Mouse (Mus musculus): Measurements from ENCODE around the gene Slc25a27. TPM values are rescaled to one million over a fixed set of nuclear protein-coding genes. Genes with fewer than 3 reads are reported as not detected.
A peak's percentile ranks its signal among the peaks of the same experiment; 100 is the strongest.

The Slc25a27 gene
- polyA plus RNA-seq, 1 experiment from 2014 or later = 2.8 TPM

- Histone ChIP-seq H3K36me3 (no peaks in the 10 kb centered on the region), H3K4me3 (no peak overlapping the region), H3K9ac (no peak overlapping the region), H3K27ac (no peak overlapping the region), H3K4me2 (no peak overlapping the region), H3K27me3 (replicated peaks) (no peaks in the 10 kb centered on the region), H3K9me3 (replicated peaks) (no peaks in the 10 kb centered on the region), H3K4me1 (no peaks in the 10 kb centered on the region)
- 66% methylated on average over 6 of the region's 7 CpGs for WGBS (ENCODE audit: insufficient replicate concordance)
- no peak for ATAC-seq
Observed at GRCm38 (mm10) chr17:43684086-43684485, 17.1 kb upstream of the Slc25a27 start.

DNA sequence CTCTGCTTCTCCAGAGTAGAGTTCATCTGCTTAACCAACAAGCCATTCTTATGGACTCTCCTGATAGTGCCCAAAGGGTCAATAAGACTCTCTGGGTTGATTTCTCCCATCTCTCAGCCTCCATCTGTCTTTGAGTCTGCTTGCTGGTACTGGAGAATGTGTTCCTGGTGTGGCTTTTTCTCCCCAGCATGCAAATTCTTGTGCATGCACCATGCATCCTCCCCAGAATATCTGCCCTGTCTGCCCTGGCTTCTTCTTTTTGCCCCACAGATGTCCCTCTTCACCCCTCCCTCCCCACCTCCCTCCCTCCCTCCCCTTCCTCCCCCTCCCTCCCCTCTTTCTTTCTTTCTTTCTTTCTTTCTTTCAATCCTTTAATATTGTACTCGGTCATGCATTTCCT lies 10.3 kb upstream of the Slc25a27 start:
- Histone ChIP-seq H3K4me2 (no peak overlapping the region), H3K36me3 (no peaks in the 10 kb centered on the region), H3K27ac (no peak overlapping the region), H3K4me1 (peaks cover 3% of the 10 kb centered on the region; the same call in 1 of the 2 replicates), H3K27me3 (replicated peaks) (no peaks in the 10 kb centered on the region), H3K4me3 (no peak overlapping the region), H3K9me3 (replicated peaks) (no peaks in the 10 kb centered on the region), H3K9ac (no peak overlapping the region)
- 60% methylated on average over 1 of the region's 1 CpGs for WGBS (ENCODE audit: insufficient replicate concordance)
- ATAC-seq = no peak

GRCm38 (mm10) chr17:43676241-43676640 lies 9.2 kb upstream of the Slc25a27 start:
- Histone ChIP-seq H3K27me3 (replicated peaks) (no peaks in the 10 kb centered on the region), H3K4me3 (no peak overlapping the region), H3K36me3 (no peaks in the 10 kb centered on the region), H3K27ac (no peak overlapping the region), H3K9ac (no peak overlapping the region), H3K9me3 (replicated peaks) (no peaks in the 10 kb centered on the region), H3K4me2 (no peak overlapping the region), H3K4me1 (peaks cover 3% of the 10 kb centered on the region; the same call in 1 of the 2 replicates)
- 61% methylated on average over 1 of the region's 1 CpGs for WGBS (ENCODE audit: insufficient replicate concordance)
- ATAC-seq = no peak

DNA sequence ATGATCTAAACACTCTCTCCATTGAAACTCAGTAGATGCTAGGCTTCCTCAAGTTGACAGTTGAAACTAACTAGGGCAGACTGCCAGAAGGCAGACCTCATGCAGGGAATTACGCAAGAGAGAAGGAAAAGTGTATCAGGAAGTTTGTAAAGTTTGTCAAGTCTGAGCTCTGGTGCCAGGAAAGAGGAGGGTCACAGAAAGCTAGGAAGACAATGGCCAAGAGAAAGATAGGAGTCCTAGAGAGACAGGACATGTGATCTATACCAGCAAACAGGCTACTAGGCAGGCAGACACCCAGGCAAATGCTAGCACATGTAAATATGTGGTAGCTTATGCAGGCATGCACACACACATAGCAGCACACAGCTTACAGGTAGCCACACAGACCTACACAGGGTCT lies 8.2 kb upstream of the Slc25a27 start:
- H3K4me2 ChIP-seq = no peak overlapping the region

DNA sequence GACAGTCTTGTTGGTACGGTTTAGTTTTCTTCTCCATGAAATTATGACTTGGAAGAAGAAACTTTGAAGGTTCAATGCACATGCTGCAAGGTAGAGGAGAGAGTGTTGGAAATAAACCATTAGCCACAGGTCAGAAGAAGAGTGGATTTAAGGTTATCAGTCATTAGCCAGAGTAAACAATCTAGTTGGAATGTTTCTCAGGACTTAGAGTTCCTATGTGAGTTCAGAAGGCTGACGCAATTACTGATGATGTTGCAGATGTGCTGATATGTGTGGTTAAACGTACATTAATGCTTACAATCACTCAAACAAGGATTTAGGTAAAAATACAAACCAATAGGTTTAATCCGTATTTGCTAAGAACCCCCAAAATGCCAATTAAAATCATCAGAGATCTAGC lies 4.9 kb upstream of the Slc25a27 start:
- H3K4me1 ChIP-seq = peaks cover 8% of the 10 kb centered on the region
- H3K27ac ChIP-seq = no peak overlapping the region
- peaks cover 7% of the 10 kb centered on the region; the same call in 1 of the 2 replicates for H3K27me3 ChIP-seq (replicated peaks)
- H3K4me2 ChIP-seq = no peak overlapping the region
- no peaks in the 10 kb centered on the region for H3K36me3 ChIP-seq
- no peak overlapping the region for H3K4me3 ChIP-seq
- no peak for ATAC-seq
- H3K9ac ChIP-seq = no peak overlapping the region
- no peaks in the 10 kb centered on the region for H3K9me3 ChIP-seq (replicated peaks)
- WGBS (ENCODE audit: insufficient replicate concordance) = 45% methylated on average over 4 of the region's 4 CpGs

More for the DNA sequence above, 8.2 kb upstream of the Slc25a27 start:
- Histone ChIP-seq H3K27ac (no peak overlapping the region), H3K9ac (no peak overlapping the region), H3K36me3 (no peaks in the 10 kb centered on the region), H3K9me3 (replicated peaks) (no peaks in the 10 kb centered on the region), H3K4me3 (no peak overlapping the region), H3K4me1 (peaks cover 3% of the 10 kb centered on the region; the same call in 1 of the 2 replicates), H3K27me3 (replicated peaks) (no peaks in the 10 kb centered on the region)
- WGBS (ENCODE audit: insufficient replicate concordance) = 44% methylated on average over 1 of the region's 1 CpGs
- ATAC-seq = no peak

DNA sequence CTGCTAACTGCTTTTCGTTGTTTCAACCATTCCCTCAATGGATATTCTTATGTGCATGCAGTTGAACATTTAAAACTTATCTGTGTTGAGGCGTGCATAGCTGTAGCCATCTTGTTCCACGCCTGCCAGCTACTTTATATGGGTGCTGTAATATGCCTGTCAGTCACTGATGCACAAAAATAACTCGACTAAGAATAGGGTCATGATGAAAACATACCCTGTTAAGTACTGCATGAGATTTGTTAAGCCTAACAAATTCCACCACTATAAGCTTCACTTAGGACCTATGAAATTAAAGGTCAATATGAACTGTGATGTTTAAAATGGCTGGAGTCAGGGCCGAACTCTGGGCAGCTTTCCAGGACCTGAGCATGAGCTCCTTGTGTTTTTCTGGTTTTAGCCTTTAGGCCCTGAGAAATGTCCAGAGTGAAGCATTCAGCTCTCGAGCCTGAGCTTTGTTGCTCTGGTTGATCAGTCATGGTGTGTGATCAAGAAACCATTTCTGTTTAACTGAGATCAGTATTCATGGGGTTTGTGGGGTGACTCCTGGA lies 2.2 kb upstream of the Slc25a27 start:
- 61% methylated on average over 6 of the region's 6 CpGs for WGBS (ENCODE audit: insufficient replicate concordance)
- no peak overlapping the region for H3K4me2 ChIP-seq
- ATAC-seq = no peak

GRCm38 (mm10) chr17:43667290-43667843 lies 353 bp upstream of the Slc25a27 start, which contains the start of gene Cyp39a1:
Gene Cyp39a1 (plus strand): TSS chr17:43667425.
- H3K4me1 ChIP-seq = peaks cover 15% of the 10 kb centered on the region
- no peak for ATAC-seq
- no peak within 1 kb of the TSS for H3K27ac ChIP-seq
- peak within 1 kb of the TSS; percentile 90 for H3K4me2 ChIP-seq
- peaks cover 14% of the 10 kb centered on the region; the same call in 1 of the 2 replicates for H3K27me3 ChIP-seq (replicated peaks)
- WGBS (ENCODE audit: insufficient replicate concordance) = under 1% methylated on average over 17 of the region's 17 CpGs
- H3K36me3 ChIP-seq = no peaks in the 10 kb centered on the region
- peak within 1 kb of the TSS; percentile 69 for H3K4me3 ChIP-seq
- peak within 1 kb of the TSS; percentile 67 for H3K9ac ChIP-seq
- H3K9me3 ChIP-seq (replicated peaks) = no peaks in the 10 kb centered on the region

More for the DNA sequence above, 2.2 kb upstream of the Slc25a27 start:
- Histone ChIP-seq H3K27me3 (replicated peaks) (peaks cover 14% of the 10 kb centered on the region; the same call in 1 of the 2 replicates), H3K9me3 (replicated peaks) (no peaks in the 10 kb centered on the region), H3K9ac (no peak overlapping the region), H3K4me1 (peaks cover 15% of the 10 kb centered on the region), H3K4me3 (no peak overlapping the region), H3K27ac (no peak overlapping the region), H3K36me3 (no peaks in the 10 kb centered on the region)

DNA sequence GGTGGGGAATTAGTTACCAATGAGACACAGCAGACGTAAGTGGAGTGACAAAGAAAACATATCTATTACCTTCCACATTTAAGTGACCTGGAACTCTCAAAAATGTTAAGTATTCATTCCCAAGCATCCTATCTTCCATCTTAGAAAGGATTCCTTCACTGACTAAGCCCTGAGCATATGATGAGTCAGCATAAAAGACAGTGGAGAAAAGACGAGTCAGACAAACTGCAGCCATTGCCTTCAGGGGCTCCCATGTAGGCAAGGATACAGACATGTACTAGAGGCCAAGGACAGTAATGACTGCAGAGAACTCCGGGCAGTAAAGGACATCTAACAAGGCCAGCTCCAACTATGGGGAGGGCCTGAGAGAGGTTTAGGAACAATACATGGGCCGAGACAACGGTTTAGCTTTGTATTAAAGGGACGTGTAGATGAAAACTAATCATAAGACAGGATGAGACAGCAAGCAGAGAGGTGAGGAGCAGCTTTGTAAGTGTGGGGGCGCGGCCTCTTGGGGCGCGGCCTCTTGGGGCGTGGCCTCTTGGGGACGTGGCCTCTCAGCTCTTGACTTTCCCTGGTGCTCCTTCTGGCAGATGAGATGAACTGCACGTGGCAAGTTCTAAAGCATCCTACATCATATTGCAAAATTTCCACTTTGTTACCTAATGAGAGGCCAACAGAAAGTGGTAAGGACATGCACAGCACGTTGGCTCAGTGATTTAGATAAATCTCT lies 15.5 kb downstream of the Slc25a27 start:
- Histone ChIP-seq H3K4me2 (no peak overlapping the region), H3K9ac (no peak overlapping the region), H3K9me3 (replicated peaks) (no peaks in the 10 kb centered on the region), H3K27me3 (replicated peaks) (no peaks in the 10 kb centered on the region), H3K4me3 (no peak overlapping the region), H3K36me3 (no peaks in the 10 kb centered on the region), H3K27ac (no peak overlapping the region), H3K4me1 (no peaks in the 10 kb centered on the region)
- ATAC-seq = peak; percentile 49; the same call in 1 of the 2 replicates
- 59% methylated on average over 14 of the region's 14 CpGs for WGBS (ENCODE audit: insufficient replicate concordance)

DNA sequence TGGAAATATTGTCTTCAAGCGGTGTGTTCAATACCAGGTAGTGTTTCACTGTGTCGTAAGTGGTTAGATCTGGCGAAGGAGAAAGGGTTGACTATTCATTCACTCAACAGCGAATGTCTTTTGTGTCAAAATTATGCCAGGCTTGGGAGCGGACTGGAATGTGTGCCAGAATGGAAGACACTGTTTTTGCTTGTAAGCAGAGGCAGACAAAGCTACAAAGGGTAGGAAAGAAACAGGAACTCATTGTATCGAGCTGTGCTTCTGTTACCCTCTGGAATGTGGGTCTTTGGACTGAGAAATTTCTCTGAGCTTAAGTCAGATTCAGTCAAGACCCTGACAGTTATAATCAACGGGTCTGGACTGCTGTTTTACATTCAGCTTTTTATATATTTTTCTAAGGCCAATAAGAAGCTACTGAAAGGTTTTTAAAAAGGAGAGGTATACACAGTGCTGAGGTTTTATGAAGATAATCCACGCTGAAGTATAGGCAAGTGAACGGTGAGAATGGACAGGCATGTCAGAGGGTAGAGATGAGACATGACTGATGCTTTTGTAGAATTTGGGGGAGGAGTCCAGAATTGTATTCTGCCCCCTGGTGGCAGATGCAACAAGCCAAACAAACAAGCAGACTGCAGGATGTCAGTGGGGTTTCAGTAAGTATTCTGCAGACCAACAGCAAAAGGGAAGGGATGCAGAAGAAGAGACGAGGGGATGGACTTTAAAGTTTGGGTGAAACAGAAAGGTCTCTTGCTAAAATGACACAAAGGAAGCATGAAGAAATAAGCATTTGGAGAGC lies 17.2 kb downstream of the Slc25a27 start:
- no peak overlapping the region for H3K9ac ChIP-seq
- no peaks in the 10 kb centered on the region for H3K36me3 ChIP-seq
- H3K27me3 ChIP-seq (replicated peaks) = no peaks in the 10 kb centered on the region
- H3K9me3 ChIP-seq (replicated peaks) = no peaks in the 10 kb centered on the region
- no peak overlapping the region for H3K4me3 ChIP-seq
- no peak overlapping the region for H3K4me2 ChIP-seq
- no peak overlapping the region for H3K27ac ChIP-seq
- 64% methylated on average over 10 of the region's 10 CpGs for WGBS (ENCODE audit: insufficient replicate concordance)
- H3K4me1 ChIP-seq = no peaks in the 10 kb centered on the region
- no peak for ATAC-seq

GRCm38 (mm10) chr17:43646925-43647324 lies 20.1 kb downstream of the Slc25a27 start:
- Histone ChIP-seq H3K4me1 (peaks cover 10% of the 10 kb centered on the region; the same call in 1 of the 2 replicates), H3K4me2 (no peak overlapping the region), H3K9me3 (replicated peaks) (no peaks in the 10 kb centered on the region), H3K4me3 (no peak overlapping the region), H3K9ac (no peak overlapping the region), H3K27me3 (replicated peaks) (no peaks in the 10 kb centered on the region), H3K36me3 (no peaks in the 10 kb centered on the region), H3K27ac (no peak overlapping the region)
- no peak for ATAC-seq
- 62% methylated on average over 5 of the region's 5 CpGs for WGBS (ENCODE audit: insufficient replicate concordance)

GRCm38 (mm10) chr17:43645136-43645535 lies 21.9 kb downstream of the Slc25a27 start:
- H3K4me1 ChIP-seq = peaks cover 10% of the 10 kb centered on the region; the same call in 1 of the 2 replicates
- H3K9me3 ChIP-seq (replicated peaks) = no peaks in the 10 kb centered on the region
- no peak overlapping the region for H3K4me3 ChIP-seq
- H3K36me3 ChIP-seq = no peaks in the 10 kb centered on the region
- no peak overlapping the region for H3K27ac ChIP-seq
- no peak overlapping the region for H3K9ac ChIP-seq
- no peak for ATAC-seq
- H3K4me2 ChIP-seq = no peak overlapping the region
- no peaks in the 10 kb centered on the region for H3K27me3 ChIP-seq (replicated peaks)
- WGBS (ENCODE audit: insufficient replicate concordance) = 32% methylated on average over 3 of the region's 3 CpGs
